Mouse (Mus musculus): ENCODE measurements around the gene Amn1. TPM values are rescaled to one million over a fixed set of nuclear protein-coding genes. Genes with fewer than 3 reads are reported as not detected.
"Not testable (repeated sequence)": the region's sequence is repeated elsewhere in the genome, so short reads cannot be mapped to it uniquely, and the experiment has no call there.

The Amn1 gene
- polyA plus RNA-seq, 1 experiment from 2014 or later, result 20.5 TPM

- no peak overlapping the region for H3K4me3 ChIP-seq (ENCODE audit: low read depth, low read length)
- no peaks in the 10 kb centered on the region for H3K36me3 ChIP-seq (ENCODE audit: control insufficient read depth, insufficient read depth)
- H3K27me3 ChIP-seq (replicated peaks; ENCODE audit: control insufficient read depth, insufficient read depth, low read length), result no peaks in the 10 kb centered on the region
- no peaks in the 10 kb centered on the region for H3K9me3 ChIP-seq (ENCODE audit: control insufficient read depth)
- no peak for TF ChIP-seq CTCF (IDR thresholded peaks at IDR 0.05; ENCODE audit: low read depth)
- H3K4me1 ChIP-seq (replicated peaks; ENCODE audit: control insufficient read depth, insufficient read depth, low read length), result 0 out of 2 replicates have a peak, but pooled peaks cover 2% of the 10 kb centered on the region
- no peak overlapping the region for H3K4me2 ChIP-seq (replicated peaks; ENCODE audit: low read depth)
- no peak overlapping the region for H3K9ac ChIP-seq (ENCODE audit: low read depth, low read length)
- 59% methylated on average over 6 of the region's 6 CpGs for WGBS
- H3K27ac ChIP-seq (ENCODE audit: low read depth, low read length), result no peak overlapping the region
- no peak for ATAC-seq
These were observed 52.9 kb downstream of the Amn1 start for GRCm38 (mm10) chr6:149135631-149136030.

DNA sequence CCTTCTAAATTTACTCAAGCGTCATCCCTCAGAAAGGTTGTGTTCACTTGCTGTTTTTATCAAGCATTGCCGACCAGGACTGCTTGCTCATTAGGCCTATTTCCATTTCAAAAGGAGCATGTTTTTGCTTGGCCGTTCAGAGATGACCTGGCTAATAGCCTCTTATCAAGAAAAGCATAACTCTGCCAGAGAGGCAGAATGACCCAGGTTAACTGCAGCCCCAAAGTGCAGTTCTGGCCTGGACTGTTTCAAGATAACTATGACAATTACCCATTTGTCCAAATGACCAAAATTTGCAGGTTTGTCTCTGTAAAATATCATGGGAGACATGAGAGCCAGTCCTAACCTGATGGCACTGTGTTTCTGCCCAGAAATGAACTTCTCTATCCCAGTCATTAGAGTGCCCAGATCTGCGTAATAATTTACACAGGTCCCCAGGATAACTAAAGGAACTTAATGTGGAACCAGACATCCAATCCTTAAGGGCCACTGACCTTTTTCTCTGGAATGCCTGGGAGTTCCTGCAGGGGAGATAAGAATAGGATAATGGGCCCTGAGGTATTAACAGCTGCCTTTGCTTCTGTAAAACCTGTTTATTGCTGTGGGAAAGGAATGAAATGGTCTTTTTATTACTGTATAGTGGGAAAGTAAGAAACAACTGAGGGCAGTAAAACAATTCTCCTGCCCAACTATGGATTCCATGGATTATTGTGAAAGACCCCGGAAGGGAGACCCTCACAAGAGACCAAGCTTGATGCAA lies 53.9 kb downstream of the Amn1 start:
- TF ChIP-seq CTCF (IDR thresholded peaks at IDR 0.05; ENCODE audit: low read depth), result no peak
- no peak overlapping the region for H3K27ac ChIP-seq (ENCODE audit: low read depth, low read length)

DNA sequence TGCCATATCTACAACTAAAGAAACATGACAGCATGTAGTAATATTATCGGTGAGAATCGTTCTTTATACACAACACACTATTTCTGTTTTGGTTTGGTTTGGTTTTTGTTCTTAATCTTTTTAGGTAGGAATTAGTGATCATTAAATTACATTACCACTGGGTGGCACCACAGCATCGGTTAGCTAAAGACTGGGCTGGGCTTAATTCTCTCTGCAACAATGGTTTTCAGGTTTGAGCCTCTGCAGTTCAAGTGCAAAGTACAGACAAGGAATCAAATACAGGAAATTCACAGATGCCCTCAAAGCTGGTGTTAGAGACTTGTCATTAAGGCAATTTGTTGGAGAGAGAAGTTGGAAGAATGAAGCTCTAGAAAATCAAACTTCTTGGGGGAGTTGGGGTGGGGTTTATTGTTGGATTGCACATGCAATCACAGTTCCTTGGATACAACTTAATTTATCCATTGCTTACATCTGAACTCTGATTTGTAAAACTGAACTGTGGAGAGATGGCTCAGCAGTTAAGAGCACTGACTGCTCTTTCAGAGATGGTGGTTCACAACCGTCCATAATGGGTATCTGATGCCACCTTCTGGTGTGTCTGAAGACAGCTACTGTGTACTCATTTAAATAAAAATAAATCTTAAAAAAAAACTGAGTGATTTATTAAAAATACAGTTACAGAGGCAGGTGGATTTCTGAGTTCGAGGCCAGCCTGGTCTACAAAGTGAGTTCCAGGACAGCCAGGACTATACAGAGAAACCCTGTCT lies 56.0 kb downstream of the Amn1 start:
- H3K9ac ChIP-seq (ENCODE audit: low read depth, low read length), result no peak overlapping the region
- no peak overlapping the region for H3K27ac ChIP-seq (ENCODE audit: low read depth, low read length)
- H3K9me3 ChIP-seq (ENCODE audit: control insufficient read depth), result no peaks in the 10 kb centered on the region
- TF ChIP-seq CTCF (IDR thresholded peaks at IDR 0.05; ENCODE audit: low read depth), result peak; percentile 92
- H3K4me1 ChIP-seq (replicated peaks; ENCODE audit: control insufficient read depth, insufficient read depth, low read length), result 0 out of 2 replicates have a peak, but pooled peaks cover 2% of the 10 kb centered on the region
- no peak overlapping the region for H3K4me2 ChIP-seq (replicated peaks; ENCODE audit: low read depth)
- no peak overlapping the region for H3K4me3 ChIP-seq (ENCODE audit: low read depth, low read length)
- 26% methylated on average over 5 of the region's 5 CpGs for WGBS
- no peaks in the 10 kb centered on the region for H3K27me3 ChIP-seq (replicated peaks; ENCODE audit: control insufficient read depth, insufficient read depth, low read length)
- ATAC-seq, result peak; percentile 52; the same call in 1 of the 2 replicates
- H3K36me3 ChIP-seq (ENCODE audit: control insufficient read depth, insufficient read depth), result no peaks in the 10 kb centered on the region

More for the DNA sequence above, 53.9 kb downstream of the Amn1 start:
- H3K36me3 ChIP-seq (ENCODE audit: control insufficient read depth, insufficient read depth), result no peaks in the 10 kb centered on the region
- 0 out of 2 replicates have a peak, but pooled peaks cover 2% of the 10 kb centered on the region for H3K4me1 ChIP-seq (replicated peaks; ENCODE audit: control insufficient read depth, insufficient read depth, low read length)
- no peak overlapping the region for H3K9ac ChIP-seq (ENCODE audit: low read depth, low read length)
- no peaks in the 10 kb centered on the region for H3K27me3 ChIP-seq (replicated peaks; ENCODE audit: control insufficient read depth, insufficient read depth, low read length)
- no peaks in the 10 kb centered on the region for H3K9me3 ChIP-seq (ENCODE audit: control insufficient read depth)
- no peak overlapping the region for H3K4me3 ChIP-seq (ENCODE audit: low read depth, low read length)
- H3K4me2 ChIP-seq (replicated peaks; ENCODE audit: low read depth), result no peak overlapping the region
- 15% methylated on average over 5 of the region's 5 CpGs for WGBS
- ATAC-seq, result peak; percentile 70

GRCm38 (mm10) chr6:149131111-149131510 lies 57.4 kb downstream of the Amn1 start:
- Histone ChIP-seq H3K4me1 (replicated peaks; ENCODE audit: control insufficient read depth, insufficient read depth, low read length) (0 out of 2 replicates have a peak, but pooled peaks cover 2% of the 10 kb centered on the region), H3K4me3 (ENCODE audit: low read depth, low read length) (no peak overlapping the region), H3K27ac (ENCODE audit: low read depth, low read length) (no peak overlapping the region), H3K9me3 (ENCODE audit: control insufficient read depth) (no peaks in the 10 kb centered on the region), H3K36me3 (ENCODE audit: control insufficient read depth, insufficient read depth) (no peaks in the 10 kb centered on the region), H3K4me2 (replicated peaks; ENCODE audit: low read depth) (no peak overlapping the region), H3K9ac (ENCODE audit: low read depth, low read length) (no peak overlapping the region), H3K27me3 (replicated peaks; ENCODE audit: control insufficient read depth, insufficient read depth, low read length) (no peaks in the 10 kb centered on the region)
- WGBS, result 43% methylated on average over 3 of the region's 3 CpGs
- TF ChIP-seq CTCF (IDR thresholded peaks at IDR 0.05; ENCODE audit: low read depth), result no peak
- ATAC-seq, result no peak

DNA sequence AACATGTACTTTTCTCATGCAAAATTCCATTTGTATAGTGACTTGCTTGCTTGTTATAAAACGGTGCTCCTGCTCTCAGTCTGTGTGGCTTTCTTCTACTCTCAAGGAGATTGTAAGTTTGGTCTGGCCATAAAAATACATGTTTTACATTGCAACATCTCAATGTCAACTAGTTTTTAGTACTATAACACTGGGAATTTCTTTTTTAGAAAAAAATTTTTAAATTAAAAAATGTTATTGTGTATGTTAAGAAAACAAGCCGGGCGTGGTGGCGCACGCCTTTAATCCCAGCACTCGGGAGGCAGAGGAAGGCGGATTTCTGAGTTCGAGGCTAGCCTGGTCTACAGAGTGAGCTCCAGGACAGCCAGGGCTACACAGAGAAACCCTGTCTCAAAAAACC lies 58.6 kb downstream of the Amn1 start, which contains the start of gene Gm10203:
Gene Gm10203, plus strand, starts transcription at position 301 of the 400 bp plus-strand sequence.
- not testable (repeated sequence) for H3K27ac ChIP-seq (ENCODE audit: low read depth, low read length); H3K27me3 ChIP-seq (replicated peaks; ENCODE audit: control insufficient read depth, insufficient read depth, low read length); H3K36me3 ChIP-seq (ENCODE audit: control insufficient read depth, insufficient read depth); H3K4me1 ChIP-seq (replicated peaks; ENCODE audit: control insufficient read depth, insufficient read depth, low read length); H3K9me3 ChIP-seq (ENCODE audit: control insufficient read depth); H3K4me3 ChIP-seq (ENCODE audit: low read depth, low read length); H3K9ac ChIP-seq (ENCODE audit: low read depth, low read length); H3K4me2 ChIP-seq (replicated peaks; ENCODE audit: low read depth); ATAC-seq
- 91% methylated on average over 8 of the region's 8 CpGs for WGBS

DNA sequence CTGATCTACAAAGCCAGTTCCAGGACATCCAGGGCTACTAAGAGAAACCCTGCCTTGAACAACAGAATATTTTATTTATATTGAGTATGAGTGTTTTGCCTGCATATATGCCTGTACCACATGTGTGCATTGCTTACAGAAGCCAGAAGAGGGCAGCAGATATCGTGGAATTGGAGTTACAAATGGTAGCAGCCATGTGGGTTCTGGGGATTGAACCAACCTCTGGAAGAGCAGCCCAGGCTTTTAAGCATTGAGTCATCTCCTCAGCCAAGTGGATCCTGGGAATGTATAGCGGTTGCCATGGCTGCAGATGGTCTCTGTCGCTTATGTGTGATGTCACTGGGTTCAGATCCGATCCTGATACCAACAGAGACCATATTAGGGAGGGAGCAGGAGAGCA lies 61.8 kb downstream of the Amn1 start:
- 70% methylated on average over 4 of the region's 4 CpGs for WGBS
- H3K27me3 ChIP-seq (replicated peaks; ENCODE audit: control insufficient read depth, insufficient read depth, low read length), result no peaks in the 10 kb centered on the region
- H3K4me1 ChIP-seq (replicated peaks; ENCODE audit: control insufficient read depth, insufficient read depth, low read length), result no peaks in the 10 kb centered on the region
- no peak for ATAC-seq
- H3K4me3 ChIP-seq (ENCODE audit: low read depth, low read length), result no peak overlapping the region
- H3K9ac ChIP-seq (ENCODE audit: low read depth, low read length), result no peak overlapping the region
- H3K4me2 ChIP-seq (replicated peaks; ENCODE audit: low read depth), result no peak overlapping the region
- H3K36me3 ChIP-seq (ENCODE audit: control insufficient read depth, insufficient read depth), result no peaks in the 10 kb centered on the region
- H3K9me3 ChIP-seq (ENCODE audit: control insufficient read depth), result no peaks in the 10 kb centered on the region
- peak; percentile 61 for TF ChIP-seq CTCF (IDR thresholded peaks at IDR 0.05; ENCODE audit: low read depth)
- no peak overlapping the region for H3K27ac ChIP-seq (ENCODE audit: low read depth, low read length)

All from intestine, postnatal 0 days (tissue).